Mouse (Mus musculus): ENCODE measurements around the gene Kdm2b. TPM values are rescaled to one million over a fixed set of nuclear protein-coding genes. Genes with fewer than 3 reads are reported as not detected.

Gene Kdm2b
- total and polyA plus RNA-seq, 2 experiments from 2014 or later: 60.9 to 75.7 TPM

DNA sequence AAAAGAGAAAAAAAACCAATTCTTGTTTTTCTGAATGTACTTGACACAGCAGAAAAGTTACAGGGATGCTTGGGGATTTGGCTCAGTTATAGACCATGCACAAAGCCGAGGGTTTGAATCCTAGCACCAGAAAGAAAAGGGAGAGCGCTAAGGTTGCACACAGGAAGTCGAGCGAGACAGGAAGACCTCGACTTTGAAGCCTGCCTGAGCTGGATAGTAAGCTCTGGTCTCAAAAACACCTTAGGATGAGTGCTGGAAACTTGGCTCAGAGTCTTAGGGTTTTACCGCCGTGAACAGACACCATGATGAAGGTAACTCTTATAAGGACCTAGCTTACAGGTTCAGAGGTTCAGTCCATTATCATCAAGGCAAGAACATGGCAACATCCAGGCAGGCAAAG, 31.8 kb upstream of the Kdm2b start:
- ATAC-seq (no peak), DNase-seq (ENCODE audit: low spot score) (no peak)
- Histone ChIP-seq H3K27ac (no peak overlapping the region), H3K9me3 (ENCODE audit: low read length) (no peaks in the 10 kb centered on the region), H3K27me3 (ENCODE audit: insufficient read depth, low read length) (no peaks in the 10 kb centered on the region), H3K36me3 (ENCODE audit: insufficient read depth, low read length) (no peaks in the 10 kb centered on the region), H3K4me3 (ENCODE audit: low read length) (no peak overlapping the region), H3K9ac (replicated peaks; ENCODE audit: low read length) (no peak overlapping the region), H3K4me1 (ENCODE audit: insufficient read depth, low read length) (no peaks in the 10 kb centered on the region), H3K4me2 (ENCODE audit: low read depth, low read length) (no peak overlapping the region)
- no peak for TF ChIP-seq CTCF (IDR thresholded peaks at IDR 0.05; ENCODE audit: low read depth)
- WGBS: 84% methylated on average over 7 of the region's 7 CpGs

DNA sequence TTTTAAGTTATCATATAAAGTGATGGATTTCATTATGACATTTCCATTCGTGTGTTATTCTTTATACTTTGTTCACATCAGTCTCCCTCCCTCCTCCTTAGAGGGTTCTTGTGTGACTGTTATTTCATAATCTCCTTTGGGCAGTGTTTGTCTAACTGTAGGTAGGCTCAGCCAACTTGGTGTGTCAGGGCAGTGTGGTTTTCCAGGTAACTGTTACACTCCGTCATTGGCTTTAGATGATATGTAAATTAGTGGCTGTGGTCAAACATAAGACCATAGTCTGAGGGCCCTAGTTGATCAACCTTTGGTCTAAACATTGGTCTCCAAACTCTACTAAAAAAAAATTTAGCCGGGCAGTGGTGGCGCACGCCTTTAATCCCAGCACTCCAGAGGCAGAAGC, 30.8 kb upstream of the Kdm2b start:
- H3K27ac ChIP-seq: peak overlapping the region; percentile 72; the same call in 1 of the 2 replicates
- 87% methylated on average over 5 of the region's 5 CpGs for WGBS

DNA sequence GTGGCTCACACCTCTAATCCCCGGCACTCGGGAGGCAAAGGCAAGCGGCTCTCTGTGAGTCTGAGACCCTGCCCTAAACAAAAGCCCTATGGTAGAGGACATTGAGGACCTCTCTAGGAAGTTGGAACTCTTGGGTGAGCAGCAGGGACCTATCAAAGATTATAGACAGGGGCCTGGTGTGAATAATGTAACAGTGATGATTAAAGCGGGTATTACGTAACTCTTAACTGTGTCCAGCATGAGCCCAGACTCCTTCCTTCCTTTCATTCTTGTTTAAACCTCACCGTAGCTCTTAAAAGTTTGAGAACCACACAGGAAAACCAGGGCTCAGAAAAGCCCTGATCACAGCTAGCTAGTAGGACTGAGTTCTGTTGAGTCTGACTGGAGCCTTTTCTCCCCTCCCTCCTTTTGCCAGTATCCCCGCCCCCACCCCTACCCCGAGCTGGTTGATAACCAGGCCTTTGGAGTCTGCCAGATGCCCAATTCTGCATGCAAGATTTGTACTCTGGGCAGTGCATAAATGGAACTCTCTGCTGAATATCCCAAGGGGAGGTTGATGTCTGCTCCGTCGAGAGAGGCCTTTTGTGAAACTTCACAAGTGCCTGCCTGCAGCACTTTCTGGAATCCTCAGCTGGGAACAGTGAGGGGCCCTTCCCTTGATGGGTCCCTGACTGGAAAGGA, 29.9 kb upstream of the Kdm2b start:
- no peaks in the 10 kb centered on the region for H3K36me3 ChIP-seq (ENCODE audit: insufficient read depth, low read length)
- peak overlapping the region; percentile 6; the same call in 1 of the 2 replicates for H3K9ac ChIP-seq (replicated peaks; ENCODE audit: low read length)
- ATAC-seq (peak; percentile 63), DNase-seq (ENCODE audit: low spot score) (peak; percentile 82)
- peaks cover 2% of the 10 kb centered on the region; the same call in 1 of the 2 replicates for H3K4me1 ChIP-seq (ENCODE audit: insufficient read depth, low read length)
- WGBS: 40% methylated on average over 10 of the region's 10 CpGs
- H3K27me3 ChIP-seq (ENCODE audit: insufficient read depth, low read length): no peaks in the 10 kb centered on the region
- H3K27ac ChIP-seq: peak overlapping the region; percentile 72
- TF ChIP-seq CTCF (IDR thresholded peaks at IDR 0.05; ENCODE audit: low read depth): no peak
- H3K9me3 ChIP-seq (ENCODE audit: low read length): no peaks in the 10 kb centered on the region
- no peak overlapping the region for H3K4me3 ChIP-seq (ENCODE audit: low read length)
- H3K4me2 ChIP-seq (ENCODE audit: low read depth, low read length): peak overlapping the region; percentile 19; the same call in 1 of the 2 replicates

More for the DNA sequence above, 30.8 kb upstream of the Kdm2b start:
- no peaks in the 10 kb centered on the region for H3K27me3 ChIP-seq (ENCODE audit: insufficient read depth, low read length)
- ATAC-seq (no peak), DNase-seq (ENCODE audit: low spot score) (no peak)
- no peaks in the 10 kb centered on the region for H3K4me1 ChIP-seq (ENCODE audit: insufficient read depth, low read length)
- H3K4me3 ChIP-seq (ENCODE audit: low read length): no peak overlapping the region
- no peaks in the 10 kb centered on the region for H3K36me3 ChIP-seq (ENCODE audit: insufficient read depth, low read length)
- no peak overlapping the region for H3K9ac ChIP-seq (replicated peaks; ENCODE audit: low read length)
- TF ChIP-seq CTCF (IDR thresholded peaks at IDR 0.05; ENCODE audit: low read depth): no peak
- H3K9me3 ChIP-seq (ENCODE audit: low read length): no peaks in the 10 kb centered on the region
- H3K4me2 ChIP-seq (ENCODE audit: low read depth, low read length): no peak overlapping the region

DNA sequence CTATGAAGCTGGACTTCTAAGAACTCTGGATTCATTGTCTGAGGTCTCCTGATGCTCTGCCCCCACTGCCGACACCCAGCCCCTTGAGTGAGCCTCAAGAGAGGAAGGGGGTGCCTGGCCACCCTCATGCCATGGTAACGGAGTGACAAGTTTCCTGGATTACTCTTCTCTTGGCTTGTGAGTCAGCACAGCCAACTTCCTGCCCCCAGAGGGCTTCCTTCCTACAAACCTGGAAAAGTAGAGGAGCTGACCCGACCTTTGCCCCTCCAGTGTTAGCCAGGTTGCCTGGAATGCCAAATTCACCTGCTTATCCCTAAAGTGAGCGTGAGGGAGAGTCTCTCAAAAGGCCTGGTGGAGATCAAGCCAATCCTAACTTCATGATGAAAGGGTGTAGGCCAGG, 27.9 kb upstream of the Kdm2b start:
- Histone ChIP-seq H3K4me1 (ENCODE audit: insufficient read depth, low read length) (peaks cover 3% of the 10 kb centered on the region; the same call in 1 of the 2 replicates), H3K9ac (replicated peaks; ENCODE audit: low read length) (no peak overlapping the region), H3K27me3 (ENCODE audit: insufficient read depth, low read length) (no peaks in the 10 kb centered on the region), H3K27ac (no peak overlapping the region), H3K36me3 (ENCODE audit: insufficient read depth, low read length) (no peaks in the 10 kb centered on the region), H3K4me3 (ENCODE audit: low read length) (no peak overlapping the region), H3K4me2 (ENCODE audit: low read depth, low read length) (0 out of 2 replicates have a peak overlapping the region, but pooled peaks have one; percentile 5), H3K9me3 (ENCODE audit: low read length) (no peaks in the 10 kb centered on the region)
- no peak for TF ChIP-seq CTCF (IDR thresholded peaks at IDR 0.05; ENCODE audit: low read depth)
- DNase-seq (ENCODE audit: low spot score) (no peak), ATAC-seq (no peak)
- 76% methylated on average over 4 of the region's 4 CpGs for WGBS

DNA sequence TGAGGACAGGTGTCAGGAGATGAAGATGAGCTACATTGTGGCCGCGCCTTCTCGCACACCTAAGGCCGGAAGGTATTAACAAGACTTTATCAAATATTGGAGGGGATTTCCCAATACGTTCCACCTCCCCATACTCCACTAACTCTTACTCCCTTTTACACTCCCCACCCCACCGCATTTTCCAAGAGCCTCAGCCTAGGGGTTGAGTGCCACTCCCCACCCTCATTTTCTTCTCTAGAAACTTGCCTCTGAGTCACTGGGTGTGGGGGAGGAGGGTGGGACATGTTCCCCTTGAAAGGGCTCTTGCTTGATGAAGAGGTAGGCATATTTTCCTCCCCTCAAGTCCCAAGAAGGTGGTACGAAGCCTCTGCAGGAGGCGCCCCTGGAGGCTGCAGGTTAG, 26.3 kb upstream of the Kdm2b start:
- H3K27ac ChIP-seq: peak overlapping the region; percentile 95; the same call in 1 of the 2 replicates
- H3K27me3 ChIP-seq (ENCODE audit: insufficient read depth, low read length): no peaks in the 10 kb centered on the region
- peaks cover 3% of the 10 kb centered on the region; the same call in 1 of the 2 replicates for H3K4me1 ChIP-seq (ENCODE audit: insufficient read depth, low read length)
- ATAC-seq: no peak
- WGBS: 23% methylated on average over 8 of the region's 8 CpGs
- H3K4me3 ChIP-seq (ENCODE audit: low read length): peak overlapping the region; percentile 86
- H3K36me3 ChIP-seq (ENCODE audit: insufficient read depth, low read length): no peaks in the 10 kb centered on the region
- TF ChIP-seq CTCF (IDR thresholded peaks at IDR 0.05; ENCODE audit: low read depth): no peak; the same call in 1 of the 2 replicates
- peak overlapping the region; percentile 77 for H3K9ac ChIP-seq (replicated peaks; ENCODE audit: low read length)
- H3K9me3 ChIP-seq (ENCODE audit: low read length): no peaks in the 10 kb centered on the region
- H3K4me2 ChIP-seq (ENCODE audit: low read depth, low read length): peak overlapping the region; percentile 80
- no peak for DNase-seq (ENCODE audit: low spot score)

DNA sequence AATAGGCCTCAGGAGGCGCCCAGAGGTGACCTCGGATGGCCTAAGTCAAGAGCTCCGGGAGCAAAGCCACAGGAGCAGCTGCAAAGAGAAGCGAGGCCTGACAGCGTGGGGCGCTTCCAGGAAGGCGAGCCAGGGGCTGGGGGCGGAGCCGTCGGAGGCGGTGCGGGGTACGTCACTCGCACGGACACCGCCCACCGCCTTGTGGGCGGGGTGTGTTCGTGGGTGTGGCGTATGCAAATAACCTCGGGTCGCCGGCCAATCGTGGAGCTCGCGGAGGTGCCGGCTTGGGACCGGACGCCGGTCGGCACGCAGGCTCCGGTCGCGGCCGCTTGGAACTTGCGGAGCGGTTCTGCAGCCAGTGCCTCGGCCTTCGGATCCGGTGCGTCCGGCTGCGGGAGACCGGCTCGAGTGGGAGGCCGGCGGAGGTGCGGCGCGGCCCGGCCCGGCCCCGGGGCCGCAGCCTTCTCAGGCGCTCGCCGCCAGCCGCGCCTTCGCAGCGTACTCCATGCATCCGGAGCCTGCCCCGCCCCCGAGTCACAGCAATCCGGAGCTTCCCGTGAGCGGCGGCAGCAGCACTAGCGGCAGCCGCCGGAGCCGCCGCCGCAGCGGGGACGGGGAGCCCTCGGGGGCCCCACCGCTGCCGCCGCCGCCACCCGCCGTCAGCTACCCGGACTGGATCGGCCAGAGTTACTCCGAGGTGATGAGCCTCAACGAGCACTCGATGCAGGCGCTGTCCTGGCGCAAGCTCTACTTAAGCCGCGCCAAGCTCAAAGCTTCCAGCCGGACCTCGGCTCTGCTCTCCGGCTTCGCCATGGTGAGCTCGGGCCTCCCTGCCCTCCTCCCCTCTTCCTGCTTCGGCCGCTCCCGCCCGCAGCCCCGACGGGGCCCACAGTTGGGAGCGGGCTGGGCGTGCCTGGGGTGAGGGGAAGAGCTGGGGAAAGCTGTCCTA, 25.4 kb upstream of the Kdm2b start, which contains the start of gene Orai1:
Gene Orai1, plus strand, starts transcription at position 322 of the 949 bp plus-strand sequence.
- no peaks in the 10 kb centered on the region for H3K36me3 ChIP-seq (ENCODE audit: insufficient read depth, low read length)
- TF ChIP-seq CTCF (IDR thresholded peaks at IDR 0.05; ENCODE audit: low read depth): peak; percentile 41; the same call in 1 of the 2 replicates

More for the DNA sequence above, 25.4 kb upstream of the Kdm2b start, which contains the start of gene Orai1:
- peak within 1 kb of the TSS; percentile 95 for H3K27ac ChIP-seq
- WGBS: under 1% methylated on average over 96 of the region's 106 CpGs
- peak within 1 kb of the TSS; percentile 77 for H3K9ac ChIP-seq (replicated peaks; ENCODE audit: low read length)
- ATAC-seq (peak; percentile 96), DNase-seq (ENCODE audit: low spot score) (peak; percentile 97)
- H3K4me3 ChIP-seq (ENCODE audit: low read length): peak within 1 kb of the TSS; percentile 86
- H3K4me2 ChIP-seq (ENCODE audit: low read depth, low read length): peak within 1 kb of the TSS; percentile 80
- no peaks in the 10 kb centered on the region for H3K9me3 ChIP-seq (ENCODE audit: low read length)
- no peaks in the 10 kb centered on the region for H3K27me3 ChIP-seq (ENCODE audit: insufficient read depth, low read length)
- H3K4me1 ChIP-seq (ENCODE audit: insufficient read depth, low read length): peaks cover 3% of the 10 kb centered on the region; the same call in 1 of the 2 replicates
